Mouse (Mus musculus): ENCODE results near the gene S100a3. TPM values are rescaled to one million over a fixed set of nuclear protein-coding genes. Genes with fewer than 3 reads are reported as not detected.

S100a3 gene
- polyA plus RNA-seq, 1 experiment from 2014 or later: 1.1 TPM

DNA sequence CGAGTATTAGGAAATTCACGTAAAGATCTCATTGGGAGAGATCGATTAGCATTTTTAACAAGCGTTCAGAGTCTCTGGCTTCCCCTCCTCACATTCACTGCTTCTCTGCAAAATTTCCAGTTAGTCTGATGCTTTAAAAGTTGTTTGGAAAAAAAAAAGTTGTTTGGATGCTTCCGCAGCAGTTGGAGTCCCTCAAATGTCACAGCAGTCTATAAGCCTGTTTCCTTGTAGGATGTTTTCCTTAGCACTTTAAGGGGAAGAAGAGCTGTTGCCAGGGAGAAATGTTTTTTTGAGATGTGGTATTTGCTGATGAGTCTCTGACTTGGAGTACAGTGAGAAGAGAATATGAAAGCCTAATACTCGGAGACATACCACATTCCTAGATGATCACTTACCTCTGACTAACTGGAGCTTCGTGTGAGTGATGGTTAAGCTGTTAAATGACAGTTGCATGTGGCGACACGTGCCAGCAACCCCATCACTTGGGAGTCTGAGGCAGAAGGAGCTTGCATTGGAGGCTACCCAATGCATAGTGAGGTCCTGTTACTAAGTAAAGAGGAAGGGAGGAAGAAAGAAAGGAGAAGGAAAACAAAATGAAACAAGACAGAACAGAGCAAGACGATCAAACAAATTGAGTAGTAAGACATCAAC lies 16.1 kb downstream of the S100a3 start:
- Histone ChIP-seq H3K9me3 (ENCODE audit: low read length) (no peaks in the 10 kb centered on the region), H3K27me3 (replicated peaks; ENCODE audit: insufficient read depth, low read length) (no peaks in the 10 kb centered on the region), H3K4me2 (replicated peaks; ENCODE audit: low read depth, low read length) (no peak overlapping the region), H3K4me3 (ENCODE audit: low read depth, low read length) (no peak overlapping the region), H3K36me3 (ENCODE audit: insufficient read depth, low read length) (no peaks in the 10 kb centered on the region), H3K27ac (ENCODE audit: low read length) (no peak overlapping the region), H3K4me1 (ENCODE audit: insufficient read depth, low read depth, low read length) (no peaks in the 10 kb centered on the region), H3K9ac (replicated peaks; ENCODE audit: low read depth) (no peak overlapping the region)
- no peak for ATAC-seq
- peak; percentile 48 for DNase-seq (ENCODE audit: low spot score)
- TF ChIP-seq CTCF (IDR thresholded peaks at IDR 0.05) (no peak), EP300 (IDR thresholded peaks at IDR 0.05) (no peak)
- 57% methylated on average over 10 of the region's 10 CpGs for WGBS

DNA sequence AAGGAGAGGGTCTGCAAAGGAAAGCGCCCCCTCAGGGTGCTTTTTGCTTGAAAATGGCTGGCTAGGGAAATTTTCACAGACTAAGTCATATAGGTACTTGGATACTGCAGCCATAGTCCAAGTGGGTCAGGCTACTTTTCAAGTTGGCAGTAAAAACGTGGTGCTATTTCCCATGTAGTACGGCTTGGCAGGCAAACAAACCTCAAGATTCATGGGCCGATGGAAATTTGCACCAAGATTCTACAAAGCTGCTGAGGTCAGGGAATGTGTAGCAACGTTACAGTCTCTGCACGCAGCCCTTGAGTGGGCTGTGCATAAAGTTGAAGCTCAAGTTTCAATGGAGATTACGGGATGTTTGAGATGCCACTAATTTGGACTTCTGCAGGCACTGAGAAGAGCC lies 19.1 kb downstream of the S100a3 start:
- TF ChIP-seq EP300 (IDR thresholded peaks at IDR 0.05) (no peak), CTCF (IDR thresholded peaks at IDR 0.05) (no peak)
- Histone ChIP-seq H3K9ac (replicated peaks; ENCODE audit: low read depth) (no peak overlapping the region), H3K4me1 (ENCODE audit: insufficient read depth, low read depth, low read length) (no peaks in the 10 kb centered on the region), H3K9me3 (ENCODE audit: low read length) (no peaks in the 10 kb centered on the region), H3K27me3 (replicated peaks; ENCODE audit: insufficient read depth, low read length) (no peaks in the 10 kb centered on the region), H3K27ac (ENCODE audit: low read length) (no peak overlapping the region), H3K36me3 (ENCODE audit: insufficient read depth, low read length) (no peaks in the 10 kb centered on the region), H3K4me3 (ENCODE audit: low read depth, low read length) (no peak overlapping the region), H3K4me2 (replicated peaks; ENCODE audit: low read depth, low read length) (no peak overlapping the region)
- ATAC-seq (no peak), DNase-seq (ENCODE audit: low spot score) (peak; percentile 8)
- 38% methylated on average over 7 of the region's 7 CpGs for WGBS

DNA sequence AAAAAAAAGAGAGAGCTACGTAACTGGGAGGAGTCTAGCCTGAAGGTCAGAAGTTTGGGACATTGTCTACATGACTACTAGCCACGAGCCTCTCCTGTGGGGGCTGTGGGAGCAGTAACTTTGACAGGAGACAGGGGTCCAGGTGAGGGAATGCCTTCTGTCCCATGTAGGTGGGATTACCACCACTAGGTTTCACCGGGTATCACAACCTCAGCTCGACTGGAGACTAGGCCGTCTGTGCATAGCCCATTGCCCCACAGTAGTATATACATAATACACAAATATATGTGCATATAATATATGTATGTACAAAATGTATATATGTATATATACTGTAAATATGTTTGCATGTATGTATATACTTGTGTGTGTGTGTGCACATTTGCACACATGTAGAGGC lies 20.8 kb downstream of the S100a3 start:
- TF ChIP-seq CTCF (IDR thresholded peaks at IDR 0.05) (no peak), EP300 (IDR thresholded peaks at IDR 0.05) (no peak)
- Histone ChIP-seq H3K4me1 (ENCODE audit: insufficient read depth, low read depth, low read length) (no peaks in the 10 kb centered on the region), H3K36me3 (ENCODE audit: insufficient read depth, low read length) (no peaks in the 10 kb centered on the region), H3K27me3 (replicated peaks; ENCODE audit: insufficient read depth, low read length) (no peaks in the 10 kb centered on the region), H3K27ac (ENCODE audit: low read length) (no peak overlapping the region), H3K9ac (replicated peaks; ENCODE audit: low read depth) (no peak overlapping the region), H3K9me3 (ENCODE audit: low read length) (no peaks in the 10 kb centered on the region), H3K4me2 (replicated peaks; ENCODE audit: low read depth, low read length) (no peak overlapping the region), H3K4me3 (ENCODE audit: low read depth, low read length) (no peak overlapping the region)
- WGBS: 93% methylated on average over 5 of the region's 5 CpGs
- no peak for ATAC-seq
- DNase-seq (ENCODE audit: low spot score): no peak

DNA sequence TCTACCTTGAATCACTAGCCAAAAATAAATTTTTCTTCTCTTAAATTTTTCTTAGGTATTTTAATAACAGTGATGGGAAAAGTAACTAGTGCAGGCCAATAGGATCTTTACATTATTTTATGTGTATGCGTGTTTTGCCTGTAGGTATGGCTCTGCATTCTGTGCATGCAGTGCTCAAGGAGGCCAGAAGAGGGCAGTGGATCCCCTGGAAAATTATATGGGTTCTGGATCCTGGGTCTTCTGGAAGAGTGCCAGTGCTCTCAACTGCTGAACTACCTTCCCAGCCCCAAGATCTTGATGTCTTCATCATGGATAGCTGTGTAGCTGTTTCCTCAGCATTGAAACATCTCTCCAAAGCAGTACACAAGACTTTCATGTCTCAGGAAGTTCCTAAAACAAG lies 21.8 kb downstream of the S100a3 start:
- no peaks in the 10 kb centered on the region for H3K4me1 ChIP-seq (ENCODE audit: insufficient read depth, low read depth, low read length)
- no peak overlapping the region for H3K27ac ChIP-seq (ENCODE audit: low read length)
- no peak for DNase-seq (ENCODE audit: low spot score)
- H3K36me3 ChIP-seq (ENCODE audit: insufficient read depth, low read length): no peaks in the 10 kb centered on the region
- WGBS: 97% methylated on average over 1 of the region's 1 CpGs
- TF ChIP-seq EP300 (IDR thresholded peaks at IDR 0.05): no peak
- TF ChIP-seq CTCF (IDR thresholded peaks at IDR 0.05): peak; percentile 48
- no peak overlapping the region for H3K4me3 ChIP-seq (ENCODE audit: low read depth, low read length)
- H3K27me3 ChIP-seq (replicated peaks; ENCODE audit: insufficient read depth, low read length): no peaks in the 10 kb centered on the region
- no peak overlapping the region for H3K9ac ChIP-seq (replicated peaks; ENCODE audit: low read depth)
- no peak for ATAC-seq
- H3K4me2 ChIP-seq (replicated peaks; ENCODE audit: low read depth, low read length): no peak overlapping the region
- H3K9me3 ChIP-seq (ENCODE audit: low read length): no peaks in the 10 kb centered on the region

DNA sequence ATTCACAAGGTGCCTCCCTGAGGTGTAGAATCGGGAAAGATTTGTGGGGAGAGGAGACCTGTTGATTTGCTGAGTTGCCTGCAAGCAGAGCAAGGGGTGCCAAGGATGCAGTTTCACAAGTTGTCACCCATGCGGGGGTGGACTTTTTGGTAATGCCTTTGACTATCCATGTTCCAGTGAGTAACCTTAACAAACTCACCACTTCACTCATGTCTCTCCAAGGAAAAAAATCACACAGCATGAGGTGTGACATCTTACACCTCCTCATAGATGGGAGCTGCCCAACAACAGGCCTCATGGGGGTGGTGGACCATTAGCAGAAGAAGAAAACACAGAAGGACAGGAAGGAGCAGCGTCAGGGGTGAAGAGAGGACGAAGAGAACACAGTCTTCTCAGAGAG lies 22.2 kb downstream of the S100a3 start:
- H3K9ac ChIP-seq (replicated peaks; ENCODE audit: low read depth): no peak overlapping the region
- H3K36me3 ChIP-seq (ENCODE audit: insufficient read depth, low read length): no peaks in the 10 kb centered on the region
- DNase-seq (ENCODE audit: low spot score) (no peak), ATAC-seq (no peak)
- no peak overlapping the region for H3K4me2 ChIP-seq (replicated peaks; ENCODE audit: low read depth, low read length)
- 82% methylated on average over 4 of the region's 4 CpGs for WGBS
- TF ChIP-seq EP300 (IDR thresholded peaks at IDR 0.05) (no peak), CTCF (IDR thresholded peaks at IDR 0.05) (no peak)
- H3K9me3 ChIP-seq (ENCODE audit: low read length): no peaks in the 10 kb centered on the region
- H3K27me3 ChIP-seq (replicated peaks; ENCODE audit: insufficient read depth, low read length): no peaks in the 10 kb centered on the region
- no peak overlapping the region for H3K27ac ChIP-seq (ENCODE audit: low read length)
- no peak overlapping the region for H3K4me3 ChIP-seq (ENCODE audit: low read depth, low read length)
- peaks cover 3% of the 10 kb centered on the region; the same call in 1 of the 2 replicates for H3K4me1 ChIP-seq (ENCODE audit: insufficient read depth, low read depth, low read length)

DNA sequence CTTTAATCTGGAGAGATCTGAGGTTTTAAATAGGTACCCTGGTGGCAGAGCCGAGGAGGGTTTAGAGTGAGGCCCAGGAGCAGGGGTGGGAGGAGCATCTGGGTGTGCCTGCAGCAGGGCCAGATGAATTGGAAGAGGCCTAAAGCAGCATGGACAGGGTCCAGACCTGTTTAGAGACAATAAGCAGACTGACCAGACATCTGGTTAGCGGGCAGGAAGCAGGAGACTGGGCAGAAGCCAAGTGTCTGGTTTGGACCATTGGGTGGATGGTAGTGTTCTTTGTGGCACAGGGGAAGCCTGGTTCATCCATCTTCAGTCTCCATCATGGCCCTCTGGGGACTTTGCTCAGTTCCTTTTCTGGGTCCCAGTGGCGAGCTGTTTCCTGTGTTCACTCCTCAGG lies 23.5 kb downstream of the S100a3 start:
- no peak for TF ChIP-seq EP300 (IDR thresholded peaks at IDR 0.05)
- TF ChIP-seq CTCF (IDR thresholded peaks at IDR 0.05): no peak
- WGBS: 56% methylated on average over 3 of the region's 3 CpGs
- DNase-seq (ENCODE audit: low spot score) (no peak), ATAC-seq (no peak)
- no peak overlapping the region for H3K4me3 ChIP-seq (ENCODE audit: low read depth, low read length)
- peaks cover 3% of the 10 kb centered on the region; the same call in 1 of the 2 replicates for H3K4me1 ChIP-seq (ENCODE audit: insufficient read depth, low read depth, low read length)
- H3K27ac ChIP-seq (ENCODE audit: low read length): no peak overlapping the region
- no peak overlapping the region for H3K4me2 ChIP-seq (replicated peaks; ENCODE audit: low read depth, low read length)
- no peak overlapping the region for H3K9ac ChIP-seq (replicated peaks; ENCODE audit: low read depth)
- H3K36me3 ChIP-seq (ENCODE audit: insufficient read depth, low read length): no peaks in the 10 kb centered on the region
- H3K27me3 ChIP-seq (replicated peaks; ENCODE audit: insufficient read depth, low read length): no peaks in the 10 kb centered on the region
- no peaks in the 10 kb centered on the region for H3K9me3 ChIP-seq (ENCODE audit: low read length)

All from lung, postnatal 0 days (tissue).